Mouse (Mus musculus) neural tube, embryonic 13.5 days (tissue): ENCODE data around the gene Col16a1. TPM values are rescaled to one million over a fixed set of nuclear protein-coding genes. Genes with fewer than 3 reads are reported as not detected.

Source experiments
- ATAC-seq: fragments of 200-750 bp; cut with Nextera tagmentation; 2 replicates; pipeline ENCODE4 v1.8.0; 2017; ENCODE audit warnings: low read depth, mild to moderate bottlenecking, moderate TSS enrichment, moderate library complexity
- H3K27ac ChIP-seq: fragments of 300-500 bp; sonication (generic); replicated peaks from 2 replicates; pipeline ENCODE4 v1.5.1; 2015; ENCODE audit warnings: moderate library complexity, mild to moderate bottlenecking, inconsistent platforms
- H3K27me3 ChIP-seq: fragments of 300-500 bp; sonication (generic); 2 replicates; pipeline ENCODE4 v1.6.1; 2015; ENCODE audit warnings: mild to moderate bottlenecking, inconsistent platforms
- H3K36me3 ChIP-seq: fragments of 300-500 bp; sonication (generic); 2 replicates; pipeline ENCODE4 v1.6.1; 2015; ENCODE audit warnings: mild to moderate bottlenecking, inconsistent platforms
- H3K4me1 ChIP-seq: fragments of 300-500 bp; sonication (generic); replicated peaks from 2 replicates; pipeline ENCODE4 v1.6.1; 2015; ENCODE audit warnings: inconsistent platforms
- H3K4me2 ChIP-seq: fragments of 300-500 bp; sonication (generic); 2 replicates; pipeline ENCODE4 v1.6.1; 2015; ENCODE audit warnings: inconsistent platforms, mild to moderate bottlenecking, moderate library complexity
- H3K4me3 ChIP-seq: fragments of 300-500 bp; sonication (generic); 2 replicates; pipeline ENCODE4 v1.5.1; 2015; ENCODE audit warnings: mild to moderate bottlenecking, inconsistent platforms
- H3K9ac ChIP-seq: fragments of 300-500 bp; sonication (generic); 2 replicates; pipeline ENCODE4 v1.6.1; 2015; ENCODE audit warnings: moderate library complexity, mild to moderate bottlenecking, inconsistent platforms
- H3K9me3 ChIP-seq: fragments of 300-500 bp; sonication (generic); 2 replicates; pipeline ENCODE4 v1.6.1; 2016; ENCODE audit warnings: inconsistent platforms
- WGBS: fragments of 180-500 bp; shearing (Covaris S2); methylation state at CpG from one replicate; pipeline ENCODE4 v1.1.7; 2015; 5-methylcytosine and 5-hydroxymethylcytosine counted together
- polyA plus RNA-seq: library from polyadenylated mRNA; unstranded; fragments of >200 nt; fragmentation: Nextera tagmentation; extraction: Ambion mirVana; gene quantifications from 2 replicates; pipeline ENCODE4 v1.2.1, GENCODE M21; 2015

The Col16a1 gene
- polyA plus RNA-seq, 1 experiment from 2014 or later = 14.7 TPM

- H3K4me3 ChIP-seq = no peak overlapping the region
- no peaks in the 10 kb centered on the region for H3K9me3 ChIP-seq
- no peak for ATAC-seq
- H3K36me3 ChIP-seq = peaks cover 17% of the 10 kb centered on the region; the same call in 1 of the 2 replicates
- WGBS = 88% methylated on average over 8 of the region's 8 CpGs
- no peak overlapping the region for H3K4me2 ChIP-seq
- H3K27ac ChIP-seq = no peak overlapping the region
- peaks cover 4% of the 10 kb centered on the region for H3K27me3 ChIP-seq
- no peak overlapping the region for H3K9ac ChIP-seq
- peaks cover 7% of the 10 kb centered on the region for H3K4me1 ChIP-seq
Observed at GRCm38 (mm10) chr4:130022952-130023351, 24.7 kb upstream of the Col16a1 start.

DNA sequence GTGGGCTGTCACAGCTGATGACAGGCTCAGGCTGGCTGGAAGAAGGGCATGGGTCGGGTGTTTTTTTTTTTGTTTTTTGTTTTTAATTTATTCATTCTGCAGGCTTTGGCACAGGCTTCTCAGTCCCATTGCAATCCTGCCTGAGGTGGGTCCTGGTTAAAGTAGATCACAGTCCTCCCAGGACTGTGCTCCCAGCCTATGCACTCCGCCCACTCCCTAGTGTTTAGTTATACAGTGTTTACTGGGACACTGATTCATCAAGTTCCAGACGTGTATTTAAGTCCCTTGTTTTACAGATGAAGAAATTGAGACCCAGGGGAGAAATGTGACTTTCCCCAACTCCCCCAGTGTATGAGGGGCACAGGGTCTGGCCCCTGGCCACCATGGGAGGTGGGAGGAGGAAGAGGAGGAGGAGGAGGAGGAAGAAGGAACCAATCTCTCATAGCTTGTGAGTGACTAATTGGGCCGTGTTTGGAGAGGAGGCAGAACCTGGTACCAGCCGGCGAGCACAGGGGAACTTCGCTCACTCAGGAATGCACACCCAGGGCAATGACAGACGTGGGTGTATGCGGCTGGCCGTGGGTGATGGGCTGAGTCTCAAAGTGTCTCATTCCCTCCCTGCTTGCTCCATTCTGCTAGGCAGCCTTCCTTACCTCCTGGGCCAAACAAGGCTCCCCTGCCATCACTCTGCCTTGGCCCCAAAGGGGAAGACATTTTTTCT is 24.0 kb upstream of the Col16a1 start:
- H3K9me3 ChIP-seq = no peaks in the 10 kb centered on the region
- no peak overlapping the region for H3K4me3 ChIP-seq
- ATAC-seq = no peak
- no peak overlapping the region for H3K9ac ChIP-seq
- peaks cover 10% of the 10 kb centered on the region; the same call in 1 of the 2 replicates for H3K36me3 ChIP-seq
- H3K27me3 ChIP-seq = peaks cover 4% of the 10 kb centered on the region
- no peak overlapping the region for H3K4me2 ChIP-seq
- peaks cover 13% of the 10 kb centered on the region for H3K4me1 ChIP-seq
- 81% methylated on average over 10 of the region's 10 CpGs for WGBS
- no peak overlapping the region for H3K27ac ChIP-seq

GRCm38 (mm10) chr4:130025544-130025943 is 22.1 kb upstream of the Col16a1 start:
- H3K36me3 ChIP-seq = no peaks in the 10 kb centered on the region
- 45% methylated on average over 8 of the region's 8 CpGs for WGBS
- H3K27ac ChIP-seq = no peak overlapping the region
- no peak overlapping the region for H3K4me2 ChIP-seq
- H3K4me1 ChIP-seq = peaks cover 13% of the 10 kb centered on the region
- no peak overlapping the region for H3K9ac ChIP-seq
- no peak for ATAC-seq
- H3K27me3 ChIP-seq = peaks cover 4% of the 10 kb centered on the region
- no peaks in the 10 kb centered on the region for H3K9me3 ChIP-seq
- no peak overlapping the region for H3K4me3 ChIP-seq

- Histone ChIP-seq H3K36me3 (no peaks in the 10 kb centered on the region), H3K4me1 (peaks cover 40% of the 10 kb centered on the region), H3K9ac (no peak overlapping the region), H3K27ac (no peak overlapping the region), H3K4me2 (no peak overlapping the region), H3K4me3 (no peak overlapping the region), H3K9me3 (no peaks in the 10 kb centered on the region), H3K27me3 (peaks cover 10% of the 10 kb centered on the region; the same call in 1 of the 2 replicates)
- ATAC-seq = no peak
- WGBS = 93% methylated on average over 2 of the region's 2 CpGs
Observed at GRCm38 (mm10) chr4:130031146-130031545, 16.5 kb upstream of the Col16a1 start.

DNA sequence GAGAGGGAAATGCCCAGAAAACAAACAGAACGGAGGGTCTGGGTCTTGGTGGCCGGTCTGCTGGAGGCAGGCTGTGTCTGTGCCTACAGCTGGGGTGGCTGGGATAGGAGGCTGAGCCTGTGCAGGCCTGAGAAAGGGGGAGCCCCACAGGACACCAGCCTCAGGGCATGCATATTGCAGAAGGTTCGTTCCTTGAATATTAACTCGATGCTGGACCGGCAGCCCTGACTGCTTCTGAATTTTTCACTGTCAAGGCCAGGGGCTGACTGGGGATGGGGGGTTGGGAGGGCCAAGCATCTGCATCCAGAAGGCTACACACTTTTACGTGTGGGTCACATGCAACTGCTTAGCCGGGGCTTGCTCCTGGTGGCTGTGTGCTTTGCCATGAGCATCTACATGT is 14.1 kb upstream of the Col16a1 start:
- Histone ChIP-seq H3K27me3 (peaks cover 22% of the 10 kb centered on the region), H3K36me3 (no peaks in the 10 kb centered on the region), H3K4me3 (no peak overlapping the region), H3K9me3 (no peaks in the 10 kb centered on the region), H3K9ac (0 out of 2 replicates have a peak overlapping the region, but pooled peaks have one; percentile 36), H3K27ac (no peak overlapping the region), H3K4me1 (peaks cover 39% of the 10 kb centered on the region), H3K4me2 (no peak overlapping the region)
- ATAC-seq = no peak; the same call in 1 of the 2 replicates
- 42% methylated on average over 7 of the region's 7 CpGs for WGBS

DNA sequence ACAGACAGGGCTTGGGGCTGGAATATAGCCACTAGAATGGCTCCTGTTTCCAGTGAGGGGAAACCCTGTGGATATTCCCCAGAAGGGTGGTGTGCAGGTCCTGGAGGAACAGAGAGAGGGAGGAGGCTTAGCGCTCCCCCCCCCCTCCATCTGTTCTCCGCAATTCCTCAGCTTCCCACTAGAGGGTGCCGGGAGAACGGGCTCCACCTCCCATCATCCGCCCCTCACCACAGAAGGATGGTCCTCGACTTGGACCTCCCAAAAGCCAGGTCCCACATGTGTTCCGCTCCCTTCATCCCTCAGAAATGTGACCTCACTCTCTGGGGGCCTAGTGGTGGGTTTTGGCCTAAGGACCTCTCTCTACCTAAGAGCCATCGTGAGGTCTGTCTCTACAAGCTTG is 11.5 kb upstream of the Col16a1 start:
- Histone ChIP-seq H3K36me3 (no peaks in the 10 kb centered on the region), H3K27ac (no peak overlapping the region), H3K4me1 (peaks cover 39% of the 10 kb centered on the region), H3K9me3 (no peaks in the 10 kb centered on the region), H3K27me3 (peaks cover 22% of the 10 kb centered on the region), H3K4me3 (no peak overlapping the region), H3K4me2 (no peak overlapping the region), H3K9ac (no peak overlapping the region)
- 6% methylated on average over 7 of the region's 8 CpGs for WGBS
- ATAC-seq = no peak; the same call in 1 of the 2 replicates

- Histone ChIP-seq H3K9me3 (no peaks in the 10 kb centered on the region), H3K27me3 (peaks cover 22% of the 10 kb centered on the region), H3K36me3 (no peaks in the 10 kb centered on the region), H3K9ac (no peak overlapping the region), H3K4me1 (peaks cover 39% of the 10 kb centered on the region), H3K27ac (no peak overlapping the region), H3K4me3 (no peak overlapping the region), H3K4me2 (no peak overlapping the region)
- 12% methylated on average over 23 of the region's 23 CpGs for WGBS
- peak; percentile 34; the same call in 1 of the 2 replicates for ATAC-seq
Observed at GRCm38 (mm10) chr4:130036573-130037401, 10.9 kb upstream of the Col16a1 start.

- Histone ChIP-seq H3K9me3 (no peaks in the 10 kb centered on the region), H3K36me3 (no peaks in the 10 kb centered on the region), H3K9ac (no peak overlapping the region), H3K4me3 (no peak overlapping the region), H3K27ac (no peak overlapping the region), H3K4me2 (no peak overlapping the region), H3K27me3 (peaks cover 22% of the 10 kb centered on the region; the same call in 1 of the 2 replicates), H3K4me1 (peaks cover 38% of the 10 kb centered on the region)
- WGBS = 55% methylated on average over 5 of the region's 5 CpGs
- no peak for ATAC-seq
Observed at GRCm38 (mm10) chr4:130039351-130039750, 8.3 kb upstream of the Col16a1 start.

- no peak overlapping the region for H3K4me2 ChIP-seq
- H3K9me3 ChIP-seq = no peaks in the 10 kb centered on the region
- no peak for ATAC-seq
Observed at GRCm38 (mm10) chr4:130041076-130041475, 6.6 kb upstream of the Col16a1 start.

DNA sequence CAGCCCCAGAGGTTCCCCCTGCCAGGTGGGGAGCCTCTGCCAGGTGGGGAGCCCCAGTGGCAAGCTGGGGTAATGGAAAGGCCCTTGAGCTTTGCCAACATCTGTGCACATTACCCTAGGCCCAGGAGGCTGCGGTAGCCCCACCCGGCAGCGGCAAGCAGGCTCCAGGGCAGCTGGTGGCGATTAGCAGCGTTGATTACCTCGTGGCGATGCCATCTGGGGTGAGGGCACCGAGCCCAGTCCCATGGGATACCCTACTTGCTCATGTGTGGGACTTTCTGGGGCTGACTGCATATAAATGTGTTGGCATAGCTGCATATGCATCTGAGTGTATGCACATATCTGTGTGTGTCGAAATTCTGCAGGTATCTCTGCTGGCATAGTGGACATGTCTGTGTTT is 3.4 kb upstream of the Col16a1 start:
- H3K4me1 ChIP-seq = peaks cover 56% of the 10 kb centered on the region
- 0 out of 2 replicates have a peak overlapping the region, but pooled peaks have one; percentile 14 for H3K9ac ChIP-seq
- peak; percentile 24; the same call in 1 of the 2 replicates for ATAC-seq
- 0 out of 2 replicates have a peak, but pooled peaks cover 5% of the 10 kb centered on the region for H3K27me3 ChIP-seq
- no peaks in the 10 kb centered on the region for H3K9me3 ChIP-seq
- no peak overlapping the region for H3K4me3 ChIP-seq
- H3K27ac ChIP-seq = peak overlapping the region; percentile 68
- H3K4me2 ChIP-seq = no peak overlapping the region
- no peaks in the 10 kb centered on the region for H3K36me3 ChIP-seq
- 31% methylated on average over 9 of the region's 9 CpGs for WGBS

More at GRCm38 (mm10) chr4:130041076-130041475, 6.6 kb upstream of the Col16a1 start:
- Histone ChIP-seq H3K4me3 (no peak overlapping the region), H3K27me3 (peaks cover 13% of the 10 kb centered on the region; the same call in 1 of the 2 replicates), H3K4me1 (peaks cover 41% of the 10 kb centered on the region), H3K9ac (no peak overlapping the region), H3K36me3 (no peaks in the 10 kb centered on the region), H3K27ac (no peak overlapping the region)
- 81% methylated on average over 11 of the region's 11 CpGs for WGBS

DNA sequence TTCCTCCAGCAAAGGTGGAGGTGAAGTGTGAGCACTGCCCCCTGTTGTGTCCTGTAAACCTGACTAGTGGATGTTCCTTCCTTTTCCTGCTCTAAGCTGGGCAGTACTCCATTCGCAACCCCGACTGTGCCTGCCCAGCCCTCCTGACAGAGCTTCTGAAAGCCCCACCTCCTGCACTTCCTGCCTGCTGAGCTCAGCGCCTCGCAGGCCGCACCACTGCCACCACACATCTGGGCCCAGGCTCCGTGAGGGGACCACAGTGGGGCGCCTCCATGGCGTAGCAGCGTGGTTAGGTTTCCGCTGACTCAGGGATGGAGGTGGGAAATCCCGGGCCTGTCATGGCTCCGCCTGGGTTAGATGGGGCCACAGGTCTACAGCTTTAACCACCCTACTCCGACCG is 2.0 kb upstream of the Col16a1 start:
- Histone ChIP-seq H3K36me3 (no peaks in the 10 kb centered on the region), H3K9ac (no peak overlapping the region), H3K4me1 (peaks cover 64% of the 10 kb centered on the region), H3K27ac (peak overlapping the region; percentile 49; the same call in 1 of the 2 replicates), H3K4me2 (no peak overlapping the region), H3K9me3 (no peaks in the 10 kb centered on the region), H3K4me3 (no peak overlapping the region), H3K27me3 (0 out of 2 replicates have a peak, but pooled peaks cover 5% of the 10 kb centered on the region)
- no peak for ATAC-seq
- 18% methylated on average over 14 of the region's 14 CpGs for WGBS

DNA sequence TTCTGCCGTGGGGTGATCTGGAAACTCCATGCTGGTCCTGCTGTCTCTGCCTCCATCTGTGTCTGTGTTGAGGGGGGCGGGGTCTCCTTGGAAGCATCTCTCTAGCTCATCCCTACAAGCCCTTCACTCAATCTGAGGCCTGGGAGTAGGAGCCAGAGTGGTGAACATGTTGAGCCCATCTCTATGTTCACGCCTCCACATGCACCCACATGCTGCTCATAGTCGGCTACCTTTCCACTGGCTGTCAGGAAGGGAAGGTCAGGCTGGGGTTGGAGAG is 501 bp downstream of the Col16a1 start:
- Histone ChIP-seq H3K4me3 (peak overlapping the region; percentile 39), H3K9me3 (no peaks in the 10 kb centered on the region), H3K27ac (peak overlapping the region; percentile 78), H3K36me3 (no peaks in the 10 kb centered on the region), H3K27me3 (0 out of 2 replicates have a peak, but pooled peaks cover 5% of the 10 kb centered on the region), H3K9ac (peak overlapping the region; percentile 69), H3K4me1 (peaks cover 71% of the 10 kb centered on the region), H3K4me2 (peak overlapping the region; percentile 70)
- peak; percentile 1; the same call in 1 of the 2 replicates for ATAC-seq
- 45% methylated on average over 4 of the region's 4 CpGs for WGBS
